Mouse (Mus musculus): ENCODE measurements around the gene Cdk5r1. TPM values are rescaled to one million over a fixed set of nuclear protein-coding genes. Genes with fewer than 3 reads are reported as not detected.

Cdk5r1 gene
- 2.7 TPM for polyA plus RNA-seq (2017; shearing (Covaris generic))

DNA sequence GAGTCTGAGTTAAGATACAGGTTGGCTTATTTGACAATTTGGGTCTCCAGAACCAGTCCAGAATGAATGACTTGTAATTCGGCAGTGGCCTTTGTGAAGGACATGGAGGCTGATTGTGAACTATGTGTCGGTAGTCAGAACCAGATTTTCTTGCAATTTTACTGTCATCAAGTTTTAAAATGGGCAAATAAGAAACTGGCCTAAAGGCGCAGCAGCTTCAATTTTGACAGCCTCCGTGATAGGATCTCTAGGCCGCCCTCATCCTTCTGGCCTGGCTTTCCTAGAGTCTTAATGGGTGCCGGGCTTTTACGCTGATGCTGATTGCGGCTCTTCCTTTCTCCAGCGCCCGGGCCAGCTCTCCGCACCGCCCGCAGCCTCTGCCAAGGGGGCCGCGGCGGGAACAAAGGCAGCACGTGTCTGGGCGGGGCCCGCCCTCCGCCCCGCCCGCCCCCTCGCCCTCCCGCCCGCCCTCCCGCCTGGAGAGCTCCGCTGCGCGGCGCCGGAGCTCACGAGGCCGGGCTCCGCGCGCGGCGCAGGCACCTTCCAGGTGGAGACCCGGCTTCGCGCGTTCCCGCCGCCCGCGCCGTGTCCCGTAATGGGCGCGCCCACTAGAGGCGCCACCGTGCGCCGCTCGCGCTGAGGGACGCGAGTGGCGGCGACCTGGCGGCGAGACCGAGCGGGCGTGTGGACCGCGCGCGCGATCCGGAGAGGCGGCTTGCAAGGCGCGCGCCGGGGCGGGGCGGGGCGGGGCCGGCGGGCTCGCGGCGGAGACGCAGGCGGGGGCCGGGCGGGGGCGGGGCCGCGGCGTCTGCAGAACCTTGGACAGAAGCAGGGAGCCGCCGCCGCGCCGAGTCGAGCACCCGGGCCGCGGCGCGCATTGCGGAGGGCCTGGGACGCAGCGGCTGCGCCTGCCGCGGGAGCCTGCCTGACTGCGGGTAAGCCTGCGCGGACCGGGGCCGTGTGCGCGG lies at the start of gene Cdk5r1:
Gene Cdk5r1 (plus strand): TSS at position 802 of the 968 bp plus-strand sequence.

DNA sequence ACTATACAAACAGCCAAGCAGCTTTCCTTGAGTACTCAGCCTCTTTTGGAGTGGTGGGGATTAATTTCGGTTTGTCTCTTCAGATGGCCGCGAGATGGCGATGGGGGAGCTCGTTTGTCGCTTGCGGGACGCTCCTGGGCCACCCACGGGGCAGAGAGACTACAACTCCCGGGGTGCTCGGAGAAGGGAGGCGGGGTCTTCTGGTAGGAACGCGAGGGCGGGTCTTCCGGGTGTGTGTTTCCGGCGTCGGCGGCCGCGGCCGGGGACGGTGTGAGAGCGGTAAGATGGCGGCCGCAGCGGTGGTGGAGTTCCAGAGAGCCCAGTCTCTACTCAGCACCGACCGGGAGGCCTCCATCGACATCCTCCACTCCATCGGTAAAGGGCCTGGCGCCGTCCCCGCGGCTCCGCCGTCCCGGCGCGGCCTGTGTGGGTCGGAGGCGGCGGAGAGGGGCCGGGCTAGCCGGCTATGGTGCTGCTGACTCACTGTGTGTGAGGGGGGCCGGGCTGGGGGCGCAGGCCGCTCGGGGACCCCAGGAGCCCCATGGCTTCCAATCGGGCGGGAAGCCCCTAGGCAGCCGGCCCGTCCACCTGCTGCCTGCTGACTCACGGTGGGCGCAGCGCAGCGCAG lies 48.3 kb upstream of the Cdk5r1 start, which contains the start of gene Psmd11:
Gene Psmd11 (plus strand): TSS at position 235 of the 628 bp plus-strand sequence.

Other genes starting within 250 kb of the Cdk5r1 start
- gene Rhbdl3, start 176.1 kb upstream of the Cdk5r1 start, polyA plus RNA-seq (2017; shearing (Covaris generic)): 6.0 TPM
- gene 5730455P16Rik, start 99.0 kb upstream of the Cdk5r1 start, polyA plus RNA-seq (2017; shearing (Covaris generic)): 10.7 TPM
- 175 TPM for gene Zfp207, start 93.7 kb upstream of the Cdk5r1 start, polyA plus RNA-seq (2017; shearing (Covaris generic))
- 141 TPM for gene Psmd11, start 48.4 kb upstream of the Cdk5r1 start, polyA plus RNA-seq (2017; shearing (Covaris generic))